Mouse (Mus musculus) urinary bladder, postnatal 10 days (tissue): Measurements from ENCODE around the gene Zfp872.
A peak's percentile ranks its signal among the peaks of the same experiment; 100 is the strongest.
"Not testable (repeated sequence)": the region's sequence is repeated elsewhere in the genome, so short reads cannot be mapped to it uniquely, and the experiment has no call there.

Experiments used
- DNase-seq: peaks from one replicate; pipeline ENCODE4 v3.0.0; 2022; ENCODE audit warnings: low spot score

Zfp872 gene

GRCm38 (mm10) chr9:22169327-22169726 is 18.6 kb upstream of the Zfp872 start:
- DNase-seq, result no peak

- no peak for DNase-seq
Measured at GRCm38 (mm10) chr9:22172318-22172717, 15.6 kb upstream of the Zfp872 start.

GRCm38 (mm10) chr9:22196412-22196811 is 8.5 kb downstream of the Zfp872 start:
- no peak for DNase-seq

GRCm38 (mm10) chr9:22213785-22214194 is 25.9 kb downstream of the Zfp872 start:
- no peak for DNase-seq

GRCm38 (mm10) chr9:22214549-22214948 is 26.7 kb downstream of the Zfp872 start:
- DNase-seq, result no peak

GRCm38 (mm10) chr9:22216705-22217104 is 28.8 kb downstream of the Zfp872 start:
- DNase-seq, result no peak

- no peak for DNase-seq
Measured at GRCm38 (mm10) chr9:22217858-22218493, 30.1 kb downstream of the Zfp872 start.

- no peak for DNase-seq
Measured at GRCm38 (mm10) chr9:22224066-22224465, 36.2 kb downstream of the Zfp872 start.

- no peak for DNase-seq
Measured at GRCm38 (mm10) chr9:22224536-22225503, 36.9 kb downstream of the Zfp872 start.

- peak; percentile 100 for DNase-seq
Measured at GRCm38 (mm10) chr9:22225581-22226388, 37.9 kb downstream of the Zfp872 start, which contains the start of gene Zfp809. TSS of gene Zfp809 (plus strand) at chr9:22225714.

GRCm38 (mm10) chr9:22226389-22226673 is 38.4 kb downstream of the Zfp872 start:
- DNase-seq, result not testable (repeated sequence)

- peak; percentile 33 for DNase-seq
Measured at GRCm38 (mm10) chr9:22226846-22227245, 39.0 kb downstream of the Zfp872 start.

GRCm38 (mm10) chr9:22229386-22230026 is 41.6 kb downstream of the Zfp872 start:
- no peak for DNase-seq

GRCm38 (mm10) chr9:22230061-22230460 is 42.2 kb downstream of the Zfp872 start:
- no peak for DNase-seq

- DNase-seq, result no peak
Measured at GRCm38 (mm10) chr9:22230556-22230955, 42.7 kb downstream of the Zfp872 start.

GRCm38 (mm10) chr9:22240001-22240400 is 52.1 kb downstream of the Zfp872 start:
- no peak for DNase-seq

GRCm38 (mm10) chr9:22244242-22244641 is 56.4 kb downstream of the Zfp872 start:
- DNase-seq, result no peak
